Mouse (Mus musculus): ENCODE measurements at regions not wholly inside any gene's neighbourhood (a gene's known extent, or its start where the extent isn't known, plus 50 kb on each side); places are given as distances from the start of the nearest gene placed in this dataset.

DNA sequence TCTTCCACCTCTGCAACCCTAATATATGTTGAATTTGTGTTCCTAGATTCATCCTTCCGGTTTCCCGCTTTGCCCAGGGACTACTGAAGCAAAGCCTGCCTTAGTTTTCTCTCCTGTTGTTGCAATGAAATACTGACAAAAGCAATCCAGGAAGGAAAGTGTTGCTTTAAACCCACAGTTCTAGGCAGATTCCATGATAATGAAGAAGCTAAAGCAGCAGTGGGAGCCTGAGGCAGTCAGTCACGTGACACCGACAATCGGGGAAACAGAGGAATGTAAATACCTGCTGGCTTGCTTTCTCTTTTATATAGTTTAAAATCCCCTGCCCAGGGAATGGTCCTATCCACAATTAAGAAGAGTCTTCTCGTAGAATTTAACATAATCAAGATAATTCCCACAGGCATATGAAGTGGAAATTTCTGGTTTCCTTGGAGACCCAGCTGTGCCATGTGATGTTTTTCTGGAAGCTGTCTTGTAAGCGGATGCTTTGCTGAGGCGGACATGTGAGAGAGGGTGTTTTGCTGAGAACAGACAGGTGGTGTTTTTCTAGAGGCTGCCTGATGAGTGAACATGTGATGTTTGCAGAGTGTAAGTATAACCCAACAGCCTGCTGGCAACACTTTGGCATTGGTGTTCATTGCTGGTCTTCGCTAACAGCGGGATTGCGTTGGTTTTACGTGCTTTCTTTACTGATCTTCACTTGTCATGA is 398.0 kb downstream of the Prim2 start:
- in situ Hi-C loops (cut with MboI; ENCODE audit: unreplicated experiment in 2 of 2): no loop called here

DNA sequence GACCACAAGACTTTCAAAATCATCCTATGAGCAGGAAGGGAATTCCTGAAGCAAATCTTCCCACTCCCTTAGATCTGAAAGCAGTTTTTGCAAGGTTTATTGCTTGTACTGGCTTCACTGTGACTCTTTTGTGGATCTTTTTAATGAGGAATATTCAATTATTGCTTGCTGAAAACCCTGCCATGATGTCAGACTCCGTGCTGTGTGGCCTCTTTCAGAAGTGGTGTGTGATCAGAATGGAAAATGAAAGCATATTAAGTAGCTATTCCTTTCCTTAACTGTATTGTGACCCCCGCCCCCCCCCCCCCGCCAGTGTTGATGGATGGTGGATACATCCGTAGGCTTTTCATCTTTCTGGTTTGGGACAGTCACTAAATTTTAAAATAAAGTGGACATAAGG is 400.4 kb downstream of the Prim2 start:
- in situ Hi-C loops (cut with MboI; ENCODE audit: unreplicated experiment in 2 of 2): no loop called here

DNA sequence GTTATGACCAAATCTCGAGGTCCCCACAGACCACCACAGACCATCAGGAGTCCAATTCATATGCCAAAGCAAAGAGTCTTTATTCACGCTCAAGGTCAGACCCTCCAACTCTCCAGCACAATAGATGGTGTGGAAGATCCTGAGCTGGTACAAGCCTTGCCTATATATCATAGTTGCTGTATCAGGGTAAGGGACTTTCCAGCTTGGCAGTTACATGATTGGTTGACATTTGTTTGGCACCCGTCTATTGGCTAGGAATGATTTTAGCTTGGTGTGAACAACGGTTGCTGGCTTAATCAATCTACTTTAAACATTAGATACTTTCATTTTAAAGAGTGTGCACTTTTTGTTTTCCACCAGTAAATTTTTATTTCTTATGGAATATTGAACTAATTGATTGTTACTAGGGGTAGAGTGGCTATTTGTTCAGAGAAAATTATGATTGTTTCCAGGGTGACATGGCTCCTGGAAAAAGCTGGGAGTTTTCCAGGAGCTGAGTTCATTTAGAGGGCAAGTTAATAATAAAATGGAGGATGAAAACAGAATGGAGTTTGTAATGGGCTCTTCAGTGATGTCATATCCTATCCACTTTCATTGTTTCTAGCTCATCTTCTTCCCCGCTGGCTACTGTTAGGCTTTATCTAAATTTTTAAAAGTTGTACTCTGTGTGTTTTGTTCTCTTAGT is 403.7 kb downstream of the Prim2 start:
- in situ Hi-C loops (cut with MboI; ENCODE audit: unreplicated experiment in 2 of 2): no loop called here

DNA sequence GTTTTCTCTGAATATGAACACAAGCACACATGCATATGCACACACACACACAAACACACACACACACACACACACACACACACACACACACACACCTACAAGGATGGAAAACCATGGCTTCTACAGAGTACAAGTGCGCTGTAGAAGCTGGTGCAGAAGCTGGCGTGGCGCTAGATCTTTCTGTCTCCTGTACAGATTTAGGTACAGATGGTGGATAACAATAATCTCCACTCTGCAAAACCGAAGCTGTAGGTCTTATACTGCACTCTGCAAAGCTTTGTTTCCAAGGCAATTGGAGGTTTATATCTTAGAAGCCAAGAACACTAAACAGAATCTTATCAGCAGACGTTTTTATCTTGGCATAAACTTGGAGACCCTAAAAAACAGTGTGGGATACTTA is 420.1 kb downstream of the Prim2 start:
- in situ Hi-C loops (cut with MboI; ENCODE audit: unreplicated experiment in 2 of 2): no loop called here

DNA sequence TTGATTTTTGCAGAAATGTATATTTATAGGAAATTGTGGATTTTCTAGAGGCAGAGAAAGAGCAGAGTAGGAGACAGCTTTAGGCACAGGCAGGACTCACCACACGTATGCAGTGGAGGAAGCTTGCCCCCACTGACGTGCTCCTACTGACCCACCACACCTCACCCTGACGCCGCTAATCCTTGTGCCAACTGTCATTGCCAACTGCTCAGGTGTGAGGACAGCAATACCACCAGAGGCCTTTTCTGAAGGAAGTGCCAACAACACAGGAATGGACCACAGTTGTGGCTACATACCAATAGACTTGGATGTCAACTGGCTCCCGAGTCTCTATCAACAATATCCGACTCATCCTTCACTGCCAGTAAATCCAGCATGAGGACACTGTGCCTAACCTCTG is 422.5 kb downstream of the Prim2 start:
- in situ Hi-C loops (cut with MboI; ENCODE audit: unreplicated experiment in 2 of 2): no loop called here

DNA sequence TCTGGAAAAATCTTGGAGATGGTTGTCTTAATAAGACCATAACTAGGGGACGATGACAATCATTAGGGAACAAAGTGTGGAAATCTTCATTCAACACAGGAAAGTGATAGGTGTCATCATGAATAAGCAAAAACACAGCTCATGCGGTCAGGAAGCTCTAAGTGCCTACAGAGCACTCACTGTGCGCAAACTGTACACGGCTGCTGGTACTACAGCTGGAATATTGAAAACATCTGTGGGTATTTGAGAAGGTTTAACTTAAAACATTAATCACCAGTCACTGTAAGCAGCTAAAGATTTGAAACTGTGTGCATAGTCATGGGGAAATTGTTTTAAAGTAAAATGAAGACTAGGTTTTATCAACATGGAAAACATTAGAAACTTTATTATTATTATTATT is 424.4 kb downstream of the Prim2 start:
- in situ Hi-C loops (cut with MboI; ENCODE audit: unreplicated experiment in 2 of 2): no loop called here

DNA sequence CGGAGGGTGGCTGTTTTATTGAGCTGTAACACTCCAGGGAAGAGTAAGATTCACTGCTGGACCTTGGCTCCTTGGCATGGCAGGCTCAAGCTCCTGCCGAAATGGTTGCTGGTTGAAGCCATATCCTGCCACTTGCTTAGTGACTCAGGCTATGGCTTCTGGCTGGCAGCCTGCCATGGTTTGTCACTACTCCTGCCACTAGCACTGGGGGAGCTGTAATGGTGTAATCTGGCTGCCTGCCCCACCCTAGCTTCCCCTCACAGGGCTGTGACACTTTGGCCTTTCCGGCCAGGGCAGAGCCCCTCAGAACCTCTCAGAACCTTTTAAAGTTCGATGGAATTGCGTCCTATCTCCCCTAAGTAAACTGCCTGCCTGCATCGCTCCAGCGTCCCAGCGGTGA is 424.9 kb downstream of the Prim2 start:
- in situ Hi-C loops (cut with MboI; ENCODE audit: unreplicated experiment in 2 of 2): loop anchor here in 1 of 2 experiments (5.0 kb wide), 1 partner anchor 42 kb away; no protein-coding TSS in a partner anchor

DNA sequence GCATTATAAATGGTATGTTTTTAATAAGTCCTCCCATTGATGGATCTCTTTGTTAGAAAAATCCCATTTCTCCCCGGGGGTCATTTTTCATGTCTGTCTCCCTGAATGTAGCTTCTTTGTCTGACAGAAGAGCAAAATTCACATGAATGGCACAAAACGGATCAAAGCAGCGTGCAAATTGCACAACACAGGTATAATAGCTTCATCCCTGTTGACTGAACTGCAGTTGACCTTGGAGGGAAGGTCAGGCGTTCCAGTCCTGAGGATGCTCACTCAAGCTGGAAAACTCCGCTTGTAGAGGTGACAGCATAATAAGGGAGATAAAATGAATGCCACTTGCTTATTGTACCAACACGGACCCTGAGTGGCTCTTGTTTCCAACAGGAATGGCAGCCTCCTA is 446.6 kb downstream of the Prim2 start:
- in situ Hi-C loops (cut with MboI; ENCODE audit: unreplicated experiment in 2 of 2): no loop called here

DNA sequence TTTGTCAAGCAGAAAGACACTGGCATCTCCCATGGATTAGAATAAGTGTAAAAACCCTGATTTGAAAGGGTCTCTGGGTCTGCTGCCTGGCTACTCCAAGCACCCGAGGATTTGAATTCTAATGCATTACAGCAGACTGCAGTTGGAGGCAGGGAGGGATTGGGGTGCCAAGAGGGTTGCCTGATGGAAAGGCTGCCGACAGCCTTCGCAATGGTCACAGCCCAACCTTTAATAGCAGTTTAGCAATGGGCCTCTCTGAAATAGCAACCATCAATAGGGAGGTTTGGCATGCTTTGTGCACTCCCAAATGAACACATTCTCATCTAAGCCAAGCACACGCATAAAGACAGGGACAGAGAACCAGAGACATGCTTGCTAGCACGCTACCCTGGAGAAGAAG is 454.8 kb downstream of the Prim2 start:
- in situ Hi-C loops (cut with MboI; ENCODE audit: unreplicated experiment in 2 of 2): no loop called here

DNA sequence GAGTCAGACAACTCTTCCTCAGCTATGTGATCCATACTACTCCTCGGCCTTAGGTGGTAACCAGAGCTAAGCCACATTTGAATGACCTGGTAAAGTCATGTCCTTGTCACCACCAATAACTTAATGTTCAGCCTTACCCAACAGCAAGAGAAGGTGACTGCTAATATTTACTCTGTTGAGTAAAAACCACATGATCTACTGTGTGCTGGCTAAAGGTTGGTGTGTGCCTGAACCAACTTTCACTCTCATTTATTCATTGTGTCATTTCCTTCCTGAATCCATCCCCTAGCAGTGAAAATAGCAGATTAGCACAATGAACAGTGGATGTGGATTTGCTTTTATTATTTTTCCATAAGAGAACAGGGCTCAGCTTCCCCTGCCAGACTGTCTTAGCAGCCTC is 455.2 kb downstream of the Prim2 start:
- in situ Hi-C loops (cut with MboI; ENCODE audit: unreplicated experiment in 2 of 2): no loop called here

DNA sequence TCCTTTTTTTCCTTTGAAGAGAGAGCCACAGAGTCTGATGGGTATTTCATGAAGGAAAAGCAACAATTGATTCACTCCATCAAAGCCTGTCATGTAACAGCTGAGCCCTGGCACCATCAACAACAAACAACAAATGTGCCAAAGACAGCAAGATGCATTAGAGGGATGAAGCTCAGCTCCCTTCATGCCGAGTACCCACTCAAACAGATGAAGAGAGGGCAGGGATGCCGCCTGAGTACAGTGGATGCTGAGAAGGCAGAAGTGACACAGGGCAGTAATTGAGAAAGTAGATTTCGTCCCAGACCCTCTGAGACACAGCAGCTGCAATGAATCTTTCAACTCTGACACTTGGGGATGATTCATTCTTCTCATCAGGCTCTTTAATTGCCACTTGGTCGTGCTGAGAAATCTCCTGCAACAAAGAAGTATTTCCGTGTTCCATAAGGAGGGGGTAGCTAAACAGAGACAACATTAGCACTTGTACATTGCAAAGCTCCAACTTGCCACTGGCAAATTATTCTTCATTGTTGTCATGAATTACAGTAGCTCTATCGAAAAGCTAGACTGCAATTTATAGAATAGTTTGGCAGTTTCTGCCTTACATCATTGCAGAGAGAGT is 467.9 kb downstream of the Prim2 start:
- in situ Hi-C loops (cut with MboI; ENCODE audit: unreplicated experiment in 2 of 2): loop anchor here in 1 of 2 experiments (5.0 kb wide), 1 partner anchor 41 kb away; no protein-coding TSS in a partner anchor

DNA sequence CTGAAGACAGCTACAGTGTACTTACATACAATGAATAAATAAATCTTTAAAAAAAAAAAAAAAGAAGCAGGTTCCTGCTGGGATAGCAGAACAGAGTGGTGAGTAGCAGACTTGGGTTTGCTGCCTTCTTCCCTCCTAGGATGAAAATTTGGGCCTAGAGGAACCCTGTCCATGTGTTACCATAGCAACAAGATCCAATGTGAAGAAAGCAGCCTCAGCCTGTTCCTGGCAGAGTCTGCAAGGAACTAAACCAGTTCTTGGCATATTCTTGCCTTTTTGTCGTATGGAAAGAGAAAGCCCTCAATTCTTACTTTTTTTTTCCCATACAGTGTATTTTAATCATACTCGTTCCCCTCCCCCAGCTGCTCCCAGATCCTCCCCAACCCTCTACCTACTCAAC is 474.5 kb downstream of the Prim2 start:
- in situ Hi-C loops (cut with MboI; ENCODE audit: unreplicated experiment in 2 of 2): loop anchor here in 1 of 2 experiments (25.0 kb wide), 1 partner anchor 1008 kb away; no protein-coding TSS in a partner anchor

DNA sequence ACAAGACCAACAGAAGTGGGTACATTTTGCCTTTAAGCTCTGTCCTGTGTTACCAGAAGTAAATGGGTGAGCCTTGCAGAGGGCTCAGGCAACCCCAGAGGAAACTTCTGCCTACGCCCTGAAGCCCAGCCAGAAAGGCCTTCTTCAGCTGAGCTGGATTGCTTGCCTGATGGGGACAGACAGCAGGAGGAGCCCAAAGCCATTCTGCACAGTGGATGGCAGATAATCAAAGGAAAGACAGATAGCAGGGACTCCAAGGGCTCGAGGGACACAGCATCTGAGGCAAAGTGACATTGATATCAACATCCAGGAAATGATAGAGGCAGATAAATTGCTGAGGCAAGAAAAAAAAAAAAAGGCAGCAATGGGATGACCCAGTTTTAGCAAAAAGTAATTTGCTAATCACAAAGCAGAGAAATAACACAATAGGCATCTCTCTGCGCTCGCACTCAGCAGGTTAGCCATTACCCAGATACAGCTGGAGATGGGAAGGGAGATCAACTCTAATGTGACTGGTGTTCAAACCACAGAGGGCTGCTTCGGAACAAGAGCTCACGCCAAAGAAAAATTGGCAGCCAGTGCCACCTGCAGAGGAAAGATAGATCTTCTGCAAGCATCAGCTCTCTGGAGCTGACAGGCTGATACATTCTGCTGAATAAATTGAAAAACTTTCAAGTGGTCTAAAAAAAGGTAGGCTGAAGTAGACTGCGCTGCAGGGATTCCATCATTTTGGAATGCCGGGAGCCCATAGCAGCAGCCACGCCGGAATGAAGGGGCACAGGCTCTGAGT is 494.8 kb downstream of the Prim2 start:
- in situ Hi-C loops (cut with MboI; ENCODE audit: unreplicated experiment in 2 of 2): loop anchor here in 1 of 2 experiments (25.0 kb wide), 1 partner anchor 988 kb away; no protein-coding TSS in a partner anchor

DNA sequence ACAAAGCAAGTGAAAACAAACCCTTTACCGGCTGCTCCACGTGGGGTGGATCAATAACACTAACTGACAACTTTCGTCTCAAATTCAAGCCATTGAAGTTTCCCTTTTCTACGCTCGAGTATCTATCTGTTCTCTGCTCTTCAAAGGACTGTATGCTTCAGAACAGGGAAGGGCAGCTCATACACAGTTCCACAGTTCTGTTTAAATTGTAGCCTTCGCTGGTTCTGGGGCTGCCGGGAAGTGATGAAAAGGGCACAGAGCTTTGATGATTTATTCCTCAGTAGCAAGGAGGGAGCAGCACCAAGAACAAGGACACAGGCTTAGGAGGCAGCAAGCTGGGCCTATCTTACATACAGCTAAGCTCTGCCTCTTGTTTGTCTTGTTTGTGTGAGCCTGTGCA is 532.6 kb downstream of the Prim2 start:
- in situ Hi-C loops (cut with MboI; ENCODE audit: unreplicated experiment in 2 of 2): no loop called here

DNA sequence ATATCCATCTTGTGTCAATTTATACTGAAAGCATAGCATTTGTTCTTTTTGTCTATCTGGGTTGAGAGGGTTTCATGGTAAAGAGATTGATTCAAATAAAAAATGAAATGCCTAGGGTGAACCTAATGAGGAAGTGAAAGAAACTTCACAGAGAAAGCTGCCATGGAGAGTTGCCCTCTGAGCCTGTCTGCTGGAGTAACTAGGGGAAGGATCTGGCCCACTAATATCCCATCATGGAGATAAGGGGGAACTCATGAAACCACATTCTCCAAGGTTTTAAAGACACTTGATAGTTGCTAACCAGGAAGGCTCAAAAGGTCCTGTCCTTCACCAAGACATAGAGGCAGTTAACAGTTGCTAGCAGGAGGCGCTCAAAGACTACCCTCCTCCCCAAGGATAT is 539.2 kb downstream of the Prim2 start:
- in situ Hi-C loops (cut with MboI; ENCODE audit: unreplicated experiment in 2 of 2): no loop called here

DNA sequence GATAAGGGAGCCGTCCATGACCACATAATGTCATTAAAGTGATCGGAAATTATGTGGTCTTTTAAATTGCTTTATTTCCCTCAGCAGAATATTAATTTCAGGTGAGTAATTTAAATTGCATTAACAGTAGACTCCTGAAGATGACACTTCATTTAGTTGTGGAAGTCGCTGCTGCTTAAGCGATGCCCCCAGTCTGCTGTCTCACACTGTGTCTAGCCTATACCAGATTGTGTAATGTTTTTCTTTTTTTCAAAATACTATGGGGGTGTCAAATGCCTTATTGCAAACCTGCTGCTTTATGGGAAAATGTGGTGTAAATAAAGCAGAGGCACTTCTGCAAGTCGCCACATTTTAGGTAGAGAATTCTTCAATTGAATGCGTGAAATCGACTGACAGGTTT is 544.5 kb downstream of the Prim2 start:
- in situ Hi-C loops (cut with MboI; ENCODE audit: unreplicated experiment in 2 of 2): no loop called here

DNA sequence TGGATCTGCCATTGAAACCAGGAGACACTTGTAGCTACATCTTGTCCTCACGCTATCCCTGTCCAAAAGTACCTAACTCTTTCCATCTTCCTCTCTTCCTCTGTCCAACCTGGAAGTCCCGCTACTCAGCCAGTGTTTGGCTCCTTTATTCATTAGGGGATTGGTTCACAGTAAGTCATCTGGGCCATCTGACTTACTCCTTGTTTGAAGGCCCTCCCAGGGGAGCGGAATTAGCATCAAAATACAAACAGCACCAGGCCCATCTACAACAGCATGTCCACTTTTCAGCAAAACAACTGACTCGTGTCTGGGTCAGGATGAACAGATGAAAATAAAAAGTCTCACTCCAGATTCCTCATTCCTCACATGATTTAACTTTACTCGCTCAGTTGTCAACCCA is 559.2 kb upstream of the Gm5415 start:
- in situ Hi-C loops (cut with MboI; ENCODE audit: unreplicated experiment in 2 of 2): loop anchor here (5.0 to 25.0 kb wide), 2 partner anchors 176 to 531 kb away; no protein-coding TSS in a partner anchor

DNA sequence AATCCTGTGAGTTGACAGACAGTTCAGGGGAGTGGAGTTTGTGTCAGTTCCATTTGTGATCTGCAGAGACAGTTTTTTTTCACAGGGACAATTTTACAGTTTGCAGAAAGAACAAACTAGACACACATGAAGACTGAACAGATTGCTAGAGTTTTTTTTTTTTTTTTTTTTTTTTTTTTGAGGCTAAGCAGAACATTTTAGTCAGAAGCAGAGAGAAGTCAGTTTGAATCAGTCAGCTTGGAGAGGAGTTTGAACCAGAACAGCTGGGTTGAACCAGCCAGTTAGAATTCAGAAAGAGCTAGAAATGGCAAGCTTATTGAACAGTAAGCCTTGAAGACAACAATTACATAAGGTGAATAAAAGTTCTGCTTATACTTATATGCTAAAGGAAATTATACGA is 557.2 kb upstream of the Gm5415 start:
- in situ Hi-C loops (cut with MboI; ENCODE audit: unreplicated experiment in 2 of 2): loop anchor here (25.0 kb wide), 1 partner anchor 533 kb away; no protein-coding TSS in a partner anchor

DNA sequence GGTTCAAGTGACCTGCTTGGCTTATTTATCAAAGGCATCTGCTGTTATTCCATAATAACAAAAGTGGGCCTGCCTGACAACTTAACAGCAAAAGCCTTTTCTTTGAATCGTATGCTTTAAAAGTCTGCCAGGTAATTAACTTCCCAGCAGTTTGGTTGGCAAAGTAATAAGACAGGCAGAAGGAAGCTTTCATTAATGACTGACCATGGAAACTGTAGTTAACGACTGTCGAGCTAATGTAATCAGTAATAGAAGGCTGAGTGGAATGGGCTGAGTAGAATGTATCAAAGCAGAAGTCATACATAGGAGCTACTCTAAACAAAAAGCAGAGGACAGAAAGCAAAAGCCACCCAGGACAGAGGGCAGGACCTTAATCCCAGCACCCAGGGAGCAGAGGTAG is 551.0 kb upstream of the Gm5415 start:
- in situ Hi-C loops (cut with MboI; ENCODE audit: unreplicated experiment in 2 of 2): no loop called here

DNA sequence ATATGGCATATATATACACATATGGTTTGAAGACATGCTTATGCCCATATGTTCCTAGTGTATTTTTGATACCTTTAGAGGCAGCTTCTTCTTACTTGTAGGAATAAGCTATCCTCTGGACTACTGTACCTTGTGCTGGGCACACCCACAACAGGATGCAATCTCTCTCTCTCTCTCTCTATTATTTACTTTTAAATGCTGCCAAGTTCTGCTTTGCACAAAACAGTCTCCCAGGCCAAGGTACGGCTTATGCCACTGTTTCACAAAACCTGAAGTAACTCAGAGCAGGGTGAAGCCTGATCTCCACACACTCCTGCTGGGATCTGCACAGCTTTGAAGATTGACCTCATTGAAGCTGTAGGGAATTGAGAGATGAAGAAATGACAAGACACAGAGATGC is 549.8 kb upstream of the Gm5415 start:
- in situ Hi-C loops (cut with MboI; ENCODE audit: unreplicated experiment in 2 of 2): no loop called here

DNA sequence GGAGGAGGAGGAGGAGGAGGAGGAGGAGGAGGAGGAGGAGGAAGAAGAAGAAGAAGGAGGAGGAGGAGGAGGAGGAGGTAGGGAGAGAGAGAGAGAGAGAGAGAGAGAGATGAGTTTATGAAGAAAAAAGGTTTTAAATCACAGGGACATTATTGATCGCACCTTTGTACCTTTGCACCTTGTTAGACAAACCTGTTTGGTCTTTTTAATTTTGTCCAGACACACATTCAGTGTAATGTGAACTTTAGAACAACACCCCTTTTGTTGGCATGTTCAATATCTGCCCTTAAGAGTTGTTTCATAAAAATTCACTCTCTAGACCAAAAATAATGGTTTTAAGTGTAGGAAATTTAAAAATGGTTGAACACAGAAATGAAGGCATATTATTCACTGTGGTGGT is 527.5 kb upstream of the Gm5415 start:
- in situ Hi-C loops (cut with MboI; ENCODE audit: unreplicated experiment in 2 of 2): no loop called here

Data from v-Abl transformed pro-B cells (cell line).